Mouse (Mus musculus): ENCODE results near the gene 0610037L13Rik.
A peak's percentile ranks its signal among the peaks of the same experiment; 100 is the strongest.

0610037L13Rik gene

DNA sequence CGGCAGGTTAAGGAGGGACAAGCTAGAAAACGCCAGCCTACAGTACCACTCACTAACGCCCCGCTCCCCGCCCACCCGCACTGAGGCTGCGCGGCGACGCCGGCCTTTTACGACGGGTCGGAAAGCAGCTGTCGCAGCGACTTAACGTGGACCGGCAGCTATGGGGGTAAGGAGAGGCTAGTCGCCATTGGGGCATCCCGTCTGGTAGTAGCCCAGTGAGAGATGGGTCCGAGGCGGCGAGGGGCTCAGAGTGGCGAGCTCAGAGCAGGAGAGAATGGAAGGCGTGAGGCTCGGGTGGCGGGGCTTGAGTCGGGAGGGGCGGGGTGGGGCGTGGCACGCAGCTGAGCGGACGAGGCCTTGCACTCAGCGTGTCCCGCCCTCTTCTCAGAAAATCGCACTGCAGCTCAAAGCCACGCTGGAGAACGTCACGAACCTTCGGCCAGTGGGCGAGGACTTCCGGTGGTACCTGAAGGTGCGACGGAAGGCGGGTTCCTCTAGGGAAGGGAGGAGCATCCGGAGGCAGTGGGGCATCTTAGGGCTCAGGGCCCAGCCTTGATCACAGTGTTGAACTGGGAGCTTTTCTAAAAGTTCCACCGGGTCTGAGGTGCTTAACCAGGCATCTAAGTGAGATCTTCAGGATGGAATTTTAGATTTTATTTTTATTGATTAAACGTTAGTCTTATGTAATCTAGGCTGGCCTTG is at the start of gene 0610037L13Rik:
Gene 0610037L13Rik, plus strand, starts transcription at position 83 of the 702 bp plus-strand sequence.
- DNase-seq, result peak; percentile 96

DNA sequence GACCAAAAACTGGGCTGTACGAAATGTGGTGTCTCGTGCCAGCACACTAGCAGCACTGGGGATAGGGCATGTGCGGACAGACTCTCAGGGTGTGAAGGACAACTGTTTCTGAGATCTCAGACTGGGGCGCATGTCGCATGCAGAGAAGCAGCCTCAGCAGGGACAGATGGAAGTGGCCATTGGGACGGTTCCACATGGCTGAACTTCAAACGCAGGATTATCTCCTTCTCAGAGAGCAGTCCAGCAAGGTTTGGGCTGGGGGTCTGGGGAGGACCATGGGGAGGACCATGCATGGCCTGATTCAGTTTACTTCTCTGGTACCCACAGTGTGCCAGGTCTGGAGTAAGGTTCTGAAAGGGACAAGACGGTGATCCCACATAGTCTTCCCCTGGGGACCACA is 45.9 kb upstream of the 0610037L13Rik start:
- DNase-seq, result peak; percentile 87

DNA sequence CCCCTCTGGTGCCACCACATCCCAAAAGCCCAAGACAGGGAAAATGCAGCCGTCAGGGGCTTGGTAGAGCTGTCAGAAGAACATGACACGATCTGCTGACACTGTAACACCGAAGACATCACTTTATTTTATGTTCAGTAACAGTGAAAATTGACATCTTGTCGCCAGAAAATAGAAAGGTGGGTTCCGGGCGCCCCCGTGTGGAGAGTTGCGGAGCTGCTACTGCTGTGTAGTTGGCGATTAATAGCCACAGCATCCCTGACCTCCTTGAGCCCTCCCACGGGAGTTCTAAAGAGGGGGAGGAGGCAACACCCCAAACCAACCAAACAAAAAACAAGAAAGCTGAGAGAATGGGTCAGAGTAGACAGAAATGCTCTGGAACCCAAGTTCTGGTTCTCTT is 44.6 kb upstream of the 0610037L13Rik start:
- DNase-seq, result peak; percentile 93

DNA sequence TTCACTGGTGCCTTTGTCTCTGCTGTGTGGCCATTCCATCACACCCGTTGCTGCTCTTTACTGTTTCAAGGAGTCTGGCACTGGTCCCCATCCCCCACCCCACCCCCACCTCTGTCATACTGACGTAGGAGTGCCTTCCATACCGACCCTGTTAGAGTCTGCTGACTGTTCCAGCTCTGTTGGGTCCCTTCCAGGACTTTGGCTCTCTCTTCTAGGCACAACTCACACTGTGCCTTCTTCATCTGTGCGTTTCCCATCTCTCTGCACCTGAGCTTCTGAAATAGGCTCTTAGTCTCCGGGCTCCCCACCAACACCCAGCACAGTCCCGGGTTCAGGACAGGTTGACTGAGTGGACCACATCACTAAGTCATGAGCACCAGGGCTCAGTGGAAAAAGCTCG is 42.8 kb upstream of the 0610037L13Rik start:
- DNase-seq, result peak; percentile 9 to 11

DNA sequence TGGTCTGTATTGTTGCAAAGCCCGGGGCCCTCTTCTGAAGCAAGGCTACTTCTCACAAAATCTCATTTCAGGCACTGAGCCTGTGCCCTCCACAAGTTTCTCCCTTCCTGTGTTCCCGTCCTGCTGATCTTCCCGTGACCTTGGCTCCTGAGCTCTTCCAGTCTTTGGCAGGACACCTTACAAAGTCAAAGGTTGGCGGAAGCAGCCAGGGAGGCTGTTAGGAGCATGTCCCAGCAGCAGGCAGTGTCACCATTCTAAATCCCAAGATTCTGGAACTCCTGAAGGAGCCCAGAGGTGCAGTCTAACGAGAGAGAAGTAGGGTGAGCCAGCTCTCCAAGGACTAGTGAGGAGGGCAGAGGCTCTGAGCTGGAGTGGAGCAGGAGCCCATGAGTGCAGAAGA is 41.1 kb upstream of the 0610037L13Rik start:
- peak; percentile 1 to 5 for DNase-seq

DNA sequence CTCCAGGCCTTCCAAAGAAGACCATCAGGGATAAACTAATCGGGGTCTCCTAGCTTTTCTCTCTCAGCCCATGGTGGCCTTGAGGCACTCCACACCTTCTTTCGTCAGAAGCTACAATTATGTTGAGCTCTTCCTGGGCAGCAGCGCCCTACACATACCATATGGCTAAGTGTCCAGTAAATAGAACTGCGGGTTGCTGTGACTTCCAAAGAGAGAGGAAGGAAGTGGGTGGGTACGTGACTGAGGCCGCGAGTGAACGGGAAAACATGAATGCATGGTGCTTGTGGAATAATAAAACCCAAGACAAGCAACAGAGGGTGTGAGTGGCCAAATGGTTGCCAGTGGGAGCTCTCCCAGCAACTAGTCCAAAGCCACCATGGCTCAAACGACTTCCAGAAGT is 40.0 kb upstream of the 0610037L13Rik start:
- DNase-seq, result peak in 1 of 2 experiments; percentile 1

DNA sequence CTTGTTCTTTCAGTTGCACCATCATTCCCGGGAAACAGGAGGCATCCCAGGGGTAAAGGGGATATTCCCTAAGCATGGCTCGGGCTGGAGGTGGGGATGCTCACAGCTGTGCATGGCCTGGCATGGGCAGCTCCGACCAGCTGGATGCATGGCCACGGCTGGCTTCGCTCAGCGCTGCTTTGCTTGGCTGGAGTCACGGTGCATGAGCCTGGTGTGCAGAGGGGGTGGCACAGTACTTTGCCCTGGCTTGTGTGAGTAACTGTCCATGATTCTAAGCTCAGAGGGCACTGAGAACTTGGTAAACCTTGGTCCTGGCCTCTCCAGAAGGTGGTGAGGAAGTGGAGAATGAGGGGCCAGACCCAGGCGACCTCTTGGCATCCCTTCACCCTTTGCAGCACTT is 39.5 kb upstream of the 0610037L13Rik start:
- peak in 1 of 2 experiments; percentile 5 for DNase-seq

DNA sequence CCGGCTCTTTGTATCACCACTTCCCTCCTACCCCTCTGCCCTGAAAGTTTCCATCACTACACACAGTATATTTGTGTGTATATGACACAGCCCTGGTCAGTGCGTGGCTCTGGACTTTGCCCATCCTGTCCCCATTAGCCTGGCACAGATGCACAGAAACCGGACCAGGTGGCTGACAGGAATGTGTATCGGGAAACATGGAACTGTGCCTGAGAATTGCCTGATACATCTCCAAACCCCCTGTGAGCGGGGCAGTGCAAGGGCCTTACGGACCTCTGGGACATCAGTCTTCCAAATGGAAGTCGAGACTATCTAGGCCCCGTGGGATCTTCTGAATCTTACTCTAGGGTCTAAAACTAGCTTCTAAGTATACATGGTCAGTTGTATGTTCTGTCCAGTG is 36.3 kb upstream of the 0610037L13Rik start:
- DNase-seq, result peak; percentile 20 to 53

DNA sequence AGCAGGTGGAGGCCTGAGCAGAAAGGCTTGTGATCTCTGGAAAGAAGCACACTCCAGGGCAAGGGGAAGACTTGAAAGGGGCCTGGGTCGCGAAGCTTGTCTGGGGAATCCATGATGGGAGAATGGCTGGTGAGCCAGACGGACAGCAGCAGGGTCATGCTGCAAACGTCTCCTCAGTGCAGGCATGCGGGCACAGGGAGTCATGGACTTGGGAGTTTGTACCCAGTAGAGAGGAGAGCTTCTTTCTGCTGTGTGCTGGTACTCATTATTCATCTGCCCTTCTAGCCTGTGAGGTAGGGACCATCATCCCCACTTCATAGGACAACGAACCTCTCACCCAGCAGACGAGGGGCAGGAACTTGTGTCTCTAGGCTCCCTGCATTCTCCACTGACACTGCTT is 35.8 kb upstream of the 0610037L13Rik start:
- DNase-seq, result peak in 1 of 2 experiments; percentile 4

DNA sequence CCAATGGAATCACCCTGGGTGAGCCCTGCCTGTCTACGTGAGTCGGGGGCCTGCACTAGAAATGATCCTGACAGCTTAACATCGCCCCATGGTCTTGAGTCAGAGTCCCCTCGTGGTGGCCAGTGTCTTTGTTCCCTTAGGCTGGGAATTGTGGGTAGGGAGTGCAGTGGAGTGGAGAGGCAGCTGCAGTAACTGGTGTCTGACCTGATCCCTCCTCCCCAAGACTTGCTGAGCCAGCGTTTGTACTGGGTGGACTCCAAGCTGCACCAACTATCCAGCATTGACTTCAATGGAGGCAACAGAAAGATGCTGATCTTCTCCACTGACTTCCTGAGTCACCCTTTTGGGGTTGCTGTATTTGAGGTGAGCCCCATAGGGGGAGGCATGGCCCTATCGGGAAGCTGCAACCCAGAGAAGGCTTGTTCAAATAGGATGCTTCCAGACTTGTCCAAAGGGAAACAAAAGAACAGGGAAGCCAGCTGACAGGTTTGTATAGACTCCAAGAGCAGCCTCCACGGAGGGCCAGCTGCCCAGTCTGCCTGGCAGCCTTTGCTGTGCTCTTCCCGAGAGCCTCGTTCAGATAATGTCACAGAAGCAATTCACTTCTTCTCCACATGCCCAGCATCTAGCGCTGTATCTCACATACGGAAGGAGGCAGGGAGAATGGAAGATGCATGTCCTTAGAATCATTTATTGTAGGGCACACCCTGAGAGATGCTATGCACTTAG is 32.5 kb upstream of the 0610037L13Rik start:
- DNase-seq, result peak; percentile 65 to 77

DNA sequence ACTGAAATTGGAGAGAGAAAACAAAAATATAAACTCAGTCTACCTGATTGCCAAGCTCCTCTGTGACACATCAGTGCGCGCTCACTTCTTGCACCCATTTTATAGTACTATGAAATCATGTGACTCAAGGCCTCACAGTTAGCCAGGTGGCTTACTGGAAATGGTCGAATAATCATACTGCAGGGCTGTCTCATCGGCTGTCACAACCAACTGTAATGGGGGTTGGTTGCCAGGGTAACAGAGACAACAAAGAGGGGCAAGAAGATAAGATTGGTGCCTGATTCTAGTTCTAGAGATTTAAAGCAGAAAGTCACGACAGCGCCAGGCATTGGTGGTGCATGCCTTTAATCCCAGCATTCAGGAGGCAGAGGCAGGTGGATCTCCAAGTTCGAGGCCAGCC is 30.6 kb upstream of the 0610037L13Rik start:
- DNase-seq, result no peak

DNA sequence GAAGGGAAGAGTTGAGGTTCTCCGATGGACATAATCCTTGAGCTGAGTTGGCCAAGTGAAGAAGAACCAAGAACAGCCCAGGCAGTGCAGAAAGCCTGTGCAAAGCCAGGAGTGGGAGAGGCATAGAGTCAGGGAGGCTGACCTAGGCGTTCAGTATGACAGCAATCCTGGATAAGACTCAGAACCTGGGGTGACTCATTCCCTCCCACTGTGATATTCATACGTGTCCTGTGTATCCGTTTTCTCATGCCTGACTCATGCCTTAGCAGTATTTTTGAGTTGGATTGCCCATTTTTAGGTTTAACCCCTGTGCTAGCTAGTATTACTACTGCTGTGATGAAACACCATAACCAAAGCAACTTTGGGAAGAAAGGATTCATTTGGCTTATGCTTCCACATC is 24.7 kb upstream of the 0610037L13Rik start:
- DNase-seq, result no peak

DNA sequence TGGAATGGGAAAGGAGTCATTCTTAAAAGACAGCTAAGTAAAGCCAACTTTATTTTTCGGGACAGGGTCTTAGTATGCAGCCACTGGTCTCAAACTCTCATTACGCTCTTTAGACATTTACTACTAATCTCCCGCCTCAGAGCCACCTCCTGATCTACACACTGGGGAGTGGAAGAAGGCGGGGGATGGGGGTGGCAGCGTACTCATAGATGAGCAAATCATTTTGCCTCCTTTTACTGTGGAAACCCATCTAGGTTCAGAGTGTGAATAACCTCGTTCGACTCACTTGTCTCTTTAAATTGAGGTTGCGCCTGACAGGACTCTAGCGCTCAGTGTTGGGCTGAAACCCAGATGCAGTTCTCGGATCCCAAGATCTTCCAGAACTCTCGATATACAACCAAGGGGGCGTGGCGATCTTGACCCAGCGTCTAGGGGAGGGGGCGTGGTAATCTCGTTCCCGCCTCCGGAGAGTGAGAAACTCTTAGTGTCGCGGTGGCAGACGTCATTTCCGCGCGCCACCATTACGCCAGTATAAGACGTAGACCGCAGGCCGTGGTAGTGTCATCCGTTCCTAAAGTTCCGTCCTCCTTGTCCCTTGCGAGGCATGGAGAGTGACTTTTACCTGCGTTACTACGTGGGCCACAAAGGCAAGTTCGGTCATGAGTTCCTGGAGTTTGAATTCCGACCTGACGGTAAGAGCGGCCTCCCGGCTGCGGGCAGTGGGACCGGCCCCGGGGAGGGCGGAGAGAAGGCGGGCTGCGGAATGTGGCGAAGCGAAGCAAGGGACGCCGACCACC is 10.2 kb upstream of the 0610037L13Rik start, which contains the start of gene Magoh:
Gene Magoh, plus strand, starts transcription at position 502 of the 797 bp plus-strand sequence.
- peak; percentile 95 to 98 for DNase-seq

DNA sequence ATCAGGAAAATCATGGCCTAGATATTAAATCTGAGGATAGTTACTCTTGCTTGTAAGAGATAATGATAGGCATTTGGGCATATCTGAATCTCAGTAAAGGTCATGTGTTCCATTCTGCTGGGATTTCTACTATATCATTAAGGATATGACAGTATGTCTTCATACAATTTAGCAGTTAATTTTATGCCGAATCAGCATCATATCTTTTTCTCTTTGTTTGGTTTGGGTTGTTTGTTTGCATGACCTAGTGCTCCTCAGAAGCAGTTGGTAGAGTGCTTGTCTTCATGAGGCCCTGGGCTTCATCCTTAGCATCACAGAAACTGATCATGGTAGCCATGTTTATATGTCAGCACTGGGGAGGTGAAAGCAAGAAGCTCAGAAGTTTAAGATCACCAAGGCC is 8.0 kb upstream of the 0610037L13Rik start:
- DNase-seq, result no peak

DNA sequence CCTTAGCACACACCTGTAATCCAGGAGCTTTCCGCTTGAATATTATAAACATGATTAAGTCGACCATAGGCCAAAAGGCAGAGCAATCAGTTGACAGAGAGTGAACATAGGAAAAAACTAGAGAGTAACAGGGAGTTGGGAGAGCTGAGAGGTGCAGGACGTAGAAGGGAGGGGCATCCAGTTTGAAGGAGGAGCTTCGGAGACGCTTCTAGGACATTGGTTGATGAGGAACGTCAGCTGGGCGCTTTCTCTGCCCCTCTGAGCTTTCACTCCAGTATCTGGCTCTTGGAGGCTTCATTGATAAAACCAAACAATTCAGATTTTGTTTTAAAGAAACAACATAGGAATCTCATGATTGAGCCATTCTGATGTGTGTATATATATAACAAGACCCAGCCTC is 3.2 kb upstream of the 0610037L13Rik start:
- DNase-seq, result no peak

DNA sequence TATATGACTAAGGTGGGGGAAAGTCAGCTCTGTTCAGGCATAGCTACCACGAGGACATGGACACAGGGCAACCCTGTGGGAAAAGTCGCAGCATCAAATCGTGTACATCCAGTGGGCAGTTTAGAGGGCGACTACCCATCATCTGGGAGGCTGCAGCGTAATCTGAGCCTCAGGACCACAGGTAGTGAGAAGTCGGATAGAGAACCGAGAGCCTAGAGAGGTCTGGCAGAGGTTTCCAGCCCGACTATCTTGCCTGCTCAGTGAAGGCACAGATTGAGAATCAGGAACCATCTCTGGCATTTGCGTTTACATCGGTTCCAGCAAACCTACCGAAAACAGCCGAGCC is 255 bp upstream of the 0610037L13Rik start:
- no peak for DNase-seq

DNA sequence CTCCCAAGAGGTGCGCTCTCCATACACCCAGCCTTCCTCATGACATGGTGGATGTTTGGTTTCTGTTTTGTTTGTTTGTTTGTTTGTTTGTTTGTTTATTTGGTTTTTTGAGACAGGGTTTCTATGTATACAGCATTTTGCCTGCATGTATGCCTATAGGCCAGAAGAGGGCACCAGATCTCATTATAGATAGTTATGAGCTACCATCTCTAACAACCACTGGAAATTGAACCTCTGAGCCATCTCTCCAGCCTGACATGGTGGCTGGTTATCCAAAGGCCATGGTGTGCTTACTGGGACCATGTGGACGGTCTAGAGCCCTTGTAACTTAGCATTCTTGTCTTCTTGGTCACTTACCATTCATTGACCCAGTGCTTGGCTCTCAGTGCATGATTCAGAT is 3.0 kb downstream of the 0610037L13Rik start:
- no peak for DNase-seq

DNA sequence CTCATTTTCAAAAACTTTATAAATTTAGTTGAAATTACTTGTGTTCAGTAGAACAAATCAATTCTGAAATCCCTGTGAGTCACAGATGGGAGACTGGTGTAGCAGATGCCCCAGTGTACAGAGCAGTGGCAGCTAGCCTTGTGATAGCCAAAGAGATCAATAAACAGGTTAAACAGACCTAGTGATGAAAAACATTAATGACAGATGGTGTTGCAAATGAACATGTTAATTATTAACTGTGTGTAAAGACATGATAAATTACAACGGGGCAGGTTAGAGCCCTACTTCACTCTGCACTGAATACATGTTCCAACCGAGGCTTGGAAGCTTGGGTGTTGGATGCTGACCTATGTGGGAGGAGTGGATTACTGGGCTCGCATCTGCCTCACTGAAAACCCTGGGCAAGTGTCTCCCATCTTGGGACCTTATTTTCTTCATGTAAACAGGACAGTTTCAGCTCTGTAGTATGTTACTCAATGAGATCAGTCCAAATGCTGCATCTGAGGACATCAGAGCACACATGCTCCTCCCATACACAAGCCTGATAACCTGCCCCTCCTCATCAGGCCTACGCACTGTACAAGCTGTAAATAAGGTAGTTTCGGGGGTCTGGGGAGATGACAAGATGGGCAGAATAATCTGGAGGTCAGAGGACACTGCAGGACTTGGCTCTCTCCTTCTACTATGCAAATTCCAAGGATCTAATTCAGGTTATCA is 9.8 kb downstream of the 0610037L13Rik start:
- DNase-seq, result no peak

DNA sequence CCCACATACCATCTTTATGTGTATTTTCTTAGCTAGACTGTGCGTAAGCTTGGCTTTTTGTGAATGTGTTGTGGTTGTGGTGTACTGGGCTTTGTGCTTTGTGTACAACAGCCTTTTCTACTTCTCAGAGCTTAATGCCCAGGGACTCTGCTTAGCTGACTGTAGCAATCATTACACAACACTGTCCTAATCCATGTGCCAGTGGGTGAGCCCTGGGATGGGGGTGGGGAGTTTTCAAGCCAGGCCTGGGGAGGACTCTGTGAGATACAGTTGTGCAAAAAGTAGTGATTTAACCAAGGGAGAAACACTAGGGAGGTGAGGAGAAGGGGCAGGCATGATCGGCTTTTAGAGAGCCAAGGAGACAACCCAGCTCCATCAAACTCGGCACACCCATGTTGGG is 10.6 kb downstream of the 0610037L13Rik start:
- DNase-seq, result no peak

DNA sequence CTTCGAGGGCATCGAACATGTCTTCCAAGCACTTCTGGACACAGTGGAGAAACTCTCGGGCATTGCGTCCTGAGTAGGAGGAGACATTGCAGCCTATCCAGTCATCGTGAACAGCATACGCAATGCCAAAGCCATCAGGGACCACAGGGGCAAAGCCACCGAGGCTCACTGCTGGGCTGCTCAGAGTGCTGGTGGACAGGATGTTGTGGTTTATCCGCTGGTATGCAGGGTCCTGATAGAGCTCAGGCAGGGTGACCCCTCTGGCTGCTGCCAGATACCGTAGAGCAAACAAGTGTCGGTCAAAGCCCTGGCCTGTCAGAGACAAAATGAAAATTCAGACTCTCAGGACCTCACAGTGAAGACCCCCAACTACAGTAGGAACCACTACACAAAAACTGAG is 14.6 kb downstream of the 0610037L13Rik start:
- DNase-seq, result no peak

DNA sequence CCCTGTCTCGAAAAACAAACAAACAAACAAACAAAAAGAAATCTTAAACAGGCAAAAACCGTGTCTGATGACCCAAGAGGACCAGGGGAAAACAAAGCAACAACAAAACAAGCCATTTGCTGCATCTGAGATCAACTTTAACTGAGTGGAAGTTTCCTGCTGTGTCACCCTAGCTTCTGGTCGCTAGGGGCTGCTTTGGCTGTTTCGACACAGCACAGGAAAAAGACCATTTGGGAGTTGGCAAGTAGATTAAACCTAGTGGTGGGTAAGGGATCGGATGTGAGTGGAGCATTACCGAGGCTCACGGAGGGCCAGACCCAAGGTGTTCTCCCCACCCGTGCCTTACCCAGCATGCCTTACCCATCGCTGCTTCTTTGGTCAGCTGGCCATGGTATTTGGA is 16.9 kb downstream of the 0610037L13Rik start:
- DNase-seq, result no peak

DNA sequence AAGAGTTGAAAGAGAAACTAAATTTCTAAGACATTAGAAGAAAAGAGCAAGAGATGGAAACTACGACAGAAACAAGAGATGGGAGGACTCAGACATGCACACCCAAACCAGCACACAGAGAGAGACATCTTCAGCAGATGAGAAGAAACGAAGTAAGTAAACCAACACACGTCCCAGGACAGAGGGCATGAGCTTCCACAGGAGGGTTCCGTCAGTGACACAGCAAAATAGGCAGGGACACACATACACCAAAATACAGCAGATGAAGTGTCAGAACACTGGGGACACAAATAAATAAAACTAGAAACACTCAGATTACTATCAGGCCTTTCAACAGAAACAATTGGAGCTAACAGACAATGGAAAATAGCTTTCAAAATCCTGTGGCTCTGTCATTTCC is 20.4 kb downstream of the 0610037L13Rik start:
- DNase-seq, result no peak

DNA sequence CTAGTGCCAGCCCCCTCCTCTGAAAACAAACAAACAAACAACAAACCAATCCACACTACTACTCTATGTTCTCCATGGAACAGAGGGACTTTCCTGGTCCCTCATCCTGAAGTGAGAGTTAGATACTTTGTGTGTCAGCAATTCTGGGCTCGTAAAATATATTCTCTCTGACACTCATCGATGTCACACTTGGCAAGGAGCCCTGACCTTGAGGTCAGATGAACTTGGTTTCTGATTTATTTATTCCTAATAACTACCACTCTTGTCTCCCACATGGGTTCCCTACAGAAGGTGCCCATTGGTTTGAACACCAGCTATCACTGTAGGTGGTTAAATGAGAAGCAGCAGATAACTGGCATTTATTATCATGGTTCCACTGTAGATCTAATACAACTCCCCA is 30.7 kb downstream of the 0610037L13Rik start:
- DNase-seq, result no peak
